Mouse (Mus musculus) brain, embryonic 18.5 days (tissue): ENCODE data around the gene Cpsf2.
"Not testable (repeated sequence)": the region's sequence is repeated elsewhere in the genome, so short reads cannot be mapped to it uniquely, and the experiment has no call there.

Source experiments
- DNase-seq: peaks from one replicate; pipeline ENCODE4 v3.0.0-alpha.2; 2012; ENCODE audit warnings: low read depth, low spot score

The Cpsf2 gene

DNA sequence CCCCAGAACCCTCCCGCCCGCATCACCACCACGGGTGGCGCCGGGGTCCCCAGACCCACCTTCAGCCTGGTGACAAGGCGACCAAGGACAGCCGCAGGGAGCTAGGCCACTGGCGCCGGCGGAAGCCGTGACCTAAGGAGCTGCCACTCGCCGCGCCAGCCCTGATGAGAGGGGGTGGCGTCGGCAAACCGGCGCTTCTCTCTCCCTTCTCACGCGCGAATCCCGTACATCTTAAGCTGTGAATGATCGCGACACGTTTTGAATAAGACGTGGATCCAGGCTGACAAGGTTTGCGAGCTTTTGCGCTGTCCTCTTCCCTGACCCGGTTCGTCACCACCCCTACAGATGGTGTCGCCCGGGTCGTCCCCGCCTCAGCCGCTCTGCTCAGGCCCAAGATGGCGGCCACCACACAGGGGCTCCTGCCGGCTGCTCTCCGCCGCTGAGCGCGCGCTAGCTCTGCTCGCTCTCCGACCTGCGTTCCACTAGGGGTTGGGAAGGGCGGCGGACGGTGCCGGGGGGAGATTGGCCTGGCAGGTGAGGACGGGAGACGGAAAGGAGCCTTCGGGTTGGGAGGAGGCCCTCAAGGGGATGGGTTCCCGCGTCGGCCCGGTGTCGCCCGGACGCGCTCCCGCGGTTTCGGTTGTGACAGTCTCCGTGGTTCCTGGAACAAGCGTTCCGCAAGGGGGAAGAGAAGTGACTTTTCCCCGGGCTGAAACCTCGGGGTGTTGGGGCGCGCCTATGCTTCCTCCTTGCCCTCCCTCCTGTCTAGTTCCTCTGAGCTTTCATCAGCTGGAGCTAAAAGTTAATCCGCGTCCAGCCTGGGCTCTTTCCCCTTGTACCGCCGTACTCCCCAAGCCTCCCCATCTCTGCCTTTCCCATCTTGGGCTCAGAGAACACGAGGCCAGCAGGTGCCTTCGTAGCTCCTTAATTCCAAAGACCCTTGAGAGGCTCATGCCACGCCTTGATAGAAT, at the start of gene Cpsf2:
Gene Cpsf2 (plus strand): TSS at position 388 of the 971 bp plus-strand sequence.
- DNase-seq = peak; percentile 71

DNA sequence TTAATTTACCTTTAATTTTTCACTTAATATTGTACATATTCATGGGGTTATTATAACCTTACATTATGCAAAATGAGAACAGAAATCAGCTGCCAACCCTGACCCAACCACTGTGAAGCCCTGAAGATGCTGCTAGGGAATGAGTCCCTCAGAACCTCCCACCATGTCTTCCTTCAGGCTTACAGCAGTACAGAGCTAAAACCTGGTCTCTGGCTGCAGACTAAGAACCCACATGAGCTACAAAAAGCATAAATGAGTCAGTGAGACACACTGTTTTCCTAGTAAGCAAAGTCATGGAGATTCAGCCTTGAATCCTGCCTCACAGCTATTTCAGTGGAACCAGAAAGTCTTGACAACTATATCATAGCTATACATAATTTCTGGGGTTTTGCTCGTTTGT, 47.4 kb upstream of the Cpsf2 start:
- DNase-seq = no peak

- DNase-seq = no peak
Observed at GRCm38 (mm10) chr12:101935223-101935622, 40.6 kb upstream of the Cpsf2 start.

GRCm38 (mm10) chr12:101937572-101937971, 38.2 kb upstream of the Cpsf2 start:
- DNase-seq = no peak

- no peak for DNase-seq
Observed at GRCm38 (mm10) chr12:101947986-101948385, 27.8 kb upstream of the Cpsf2 start.

- DNase-seq = no peak
Observed at GRCm38 (mm10) chr12:101948801-101949200, 27.0 kb upstream of the Cpsf2 start.

DNA sequence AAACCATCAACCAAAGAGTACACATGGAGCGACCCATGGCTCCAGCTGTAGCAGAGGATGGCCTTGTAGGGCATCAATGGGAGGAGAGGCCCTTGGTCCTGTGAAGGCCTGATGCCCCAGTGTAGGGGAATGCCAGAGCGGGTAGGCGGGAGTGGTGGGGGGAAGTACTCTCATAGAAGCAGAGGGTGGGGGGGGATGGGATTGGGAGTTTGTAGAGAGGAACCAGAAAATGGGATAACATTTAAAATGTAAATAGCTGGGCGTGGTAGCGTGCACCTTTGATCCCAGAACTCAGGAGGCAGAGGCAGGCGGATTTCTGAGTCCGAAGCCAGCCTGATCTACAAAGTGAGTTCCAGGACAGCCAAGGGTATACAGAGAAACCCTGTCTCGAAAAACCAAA, 20.0 kb upstream of the Cpsf2 start:
- not testable (repeated sequence) for DNase-seq

- DNase-seq = no peak
Observed at GRCm38 (mm10) chr12:101957079-101957941, 18.5 kb upstream of the Cpsf2 start.

- peak; percentile 92 for DNase-seq
Observed at GRCm38 (mm10) chr12:101957942-101958544, 17.7 kb upstream of the Cpsf2 start, which contains the start of gene Atxn3. Gene Atxn3, minus strand, starts transcription at chr12:101958246.

GRCm38 (mm10) chr12:101958556-101958955, 17.2 kb upstream of the Cpsf2 start:
- DNase-seq = no peak

DNA sequence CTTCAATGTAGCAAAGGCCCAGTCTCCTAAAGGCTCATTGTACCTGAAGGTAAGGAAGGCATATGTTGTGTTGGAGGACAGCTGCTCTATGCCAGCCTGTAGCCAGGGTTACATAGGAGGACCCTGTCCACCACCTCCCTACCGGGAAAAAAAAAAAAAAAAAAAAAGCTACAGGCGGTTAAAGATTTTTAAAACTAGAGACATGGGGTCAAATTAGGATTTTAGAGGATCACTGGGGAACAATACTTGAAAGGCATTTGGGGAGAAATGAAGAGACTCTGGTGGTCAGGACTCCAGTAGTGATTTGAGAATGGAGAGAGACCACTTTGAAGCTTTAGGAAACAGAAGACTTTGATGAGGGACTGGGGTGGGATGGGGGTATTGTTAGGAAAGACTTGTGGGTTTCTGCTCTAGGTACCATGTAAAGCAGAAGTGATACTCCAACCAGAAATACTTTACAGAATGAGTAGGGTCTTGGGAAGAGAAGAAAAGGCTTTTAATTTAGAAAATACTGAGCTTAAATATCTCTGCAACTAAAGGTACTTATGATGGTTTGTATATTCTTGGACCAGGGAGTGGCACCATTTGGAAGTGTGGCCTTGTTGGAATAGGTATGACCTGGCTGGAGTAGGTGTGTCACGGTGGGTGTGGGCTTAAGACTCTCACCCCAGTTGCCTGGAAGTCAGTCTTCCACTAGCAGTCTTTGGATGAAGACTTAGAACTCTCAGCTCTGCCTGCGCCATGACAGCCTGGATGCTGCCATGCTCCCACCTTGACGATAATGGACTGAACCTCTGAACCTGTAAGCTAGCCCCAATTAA, 16.6 kb upstream of the Cpsf2 start:
- DNase-seq = not testable (repeated sequence)

DNA sequence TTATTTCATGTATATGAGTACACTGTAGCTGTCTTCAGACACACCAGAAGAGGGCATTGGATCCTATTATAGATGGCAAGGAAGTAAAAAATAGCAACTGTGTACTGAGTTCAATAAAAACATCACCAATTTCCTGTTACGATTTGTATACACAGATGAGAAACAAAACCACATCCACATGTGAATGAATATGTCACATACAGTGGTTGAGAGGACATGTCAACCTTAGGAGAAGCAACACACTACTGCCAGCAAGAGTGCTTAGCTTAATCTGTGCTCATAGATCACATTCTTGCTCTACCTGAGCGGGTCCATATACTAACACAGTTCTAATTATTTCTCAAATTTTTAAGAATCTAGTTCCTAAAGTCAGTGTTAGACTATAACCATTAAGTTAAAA, 4.5 kb upstream of the Cpsf2 start:
- no peak for DNase-seq

- DNase-seq = no peak
Observed at GRCm38 (mm10) chr12:101972230-101972629, 3.6 kb upstream of the Cpsf2 start.

- DNase-seq = no peak
Observed at GRCm38 (mm10) chr12:101974571-101974970, 1.2 kb upstream of the Cpsf2 start.

DNA sequence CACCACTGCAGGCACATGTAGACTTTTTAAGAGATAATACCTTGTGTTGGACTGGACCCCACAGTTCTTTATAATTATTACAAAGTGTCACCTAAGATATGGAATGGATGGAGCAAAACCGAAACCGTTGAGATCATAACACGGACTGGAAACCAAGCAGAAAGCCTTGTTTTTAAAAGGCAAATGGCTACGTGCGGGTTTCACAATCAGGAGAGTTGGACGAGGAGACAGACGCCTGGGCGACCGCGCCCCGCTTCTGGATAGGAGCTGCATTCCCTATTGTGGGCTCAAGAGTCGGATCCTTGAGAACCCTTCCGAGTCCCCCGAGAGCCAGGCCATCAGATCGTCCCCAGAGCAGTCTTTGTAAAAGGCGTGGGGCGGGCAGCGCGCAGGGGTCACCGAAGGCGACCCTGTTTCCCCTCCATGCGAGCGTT, 604 bp upstream of the Cpsf2 start:
- DNase-seq = peak; percentile 28

DNA sequence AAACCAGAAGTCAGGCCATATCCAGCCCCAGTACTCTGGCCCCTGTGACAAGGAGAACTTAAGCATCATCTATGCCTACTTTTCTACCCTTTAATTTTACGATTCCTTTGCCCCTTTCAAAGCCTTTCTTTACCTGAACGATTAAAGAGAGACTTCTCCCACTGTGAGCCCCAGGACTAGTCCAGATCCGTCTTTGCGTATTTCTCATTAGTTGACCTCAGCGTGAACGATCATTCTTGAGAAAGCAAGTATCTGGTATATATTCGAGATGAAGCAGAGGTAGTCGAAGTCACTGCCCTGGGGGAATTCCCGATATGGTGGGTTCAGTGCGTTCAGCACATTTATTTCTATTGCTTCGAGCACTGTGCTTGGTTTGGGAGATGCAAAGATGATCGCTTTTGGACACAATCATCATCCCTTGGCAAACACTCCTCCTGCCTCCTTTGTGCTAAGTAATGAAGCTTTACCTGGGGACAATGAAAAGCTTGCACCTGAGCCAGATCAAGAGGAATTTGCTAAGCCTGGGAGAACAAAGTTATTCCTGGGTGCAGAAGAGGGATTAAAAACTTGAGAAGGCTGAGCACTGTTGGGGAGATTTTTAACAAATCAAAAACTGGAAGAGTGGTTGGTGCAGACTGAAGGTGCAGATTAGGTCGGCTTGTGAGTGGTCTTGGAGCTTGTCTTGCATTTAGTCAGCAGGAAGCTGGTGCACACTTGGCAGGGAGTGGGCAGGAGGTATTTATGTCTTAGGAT, 1.0 kb downstream of the Cpsf2 start:
- DNase-seq = no peak

- no peak for DNase-seq
Observed at GRCm38 (mm10) chr12:101977404-101977915, 1.7 kb downstream of the Cpsf2 start.

DNA sequence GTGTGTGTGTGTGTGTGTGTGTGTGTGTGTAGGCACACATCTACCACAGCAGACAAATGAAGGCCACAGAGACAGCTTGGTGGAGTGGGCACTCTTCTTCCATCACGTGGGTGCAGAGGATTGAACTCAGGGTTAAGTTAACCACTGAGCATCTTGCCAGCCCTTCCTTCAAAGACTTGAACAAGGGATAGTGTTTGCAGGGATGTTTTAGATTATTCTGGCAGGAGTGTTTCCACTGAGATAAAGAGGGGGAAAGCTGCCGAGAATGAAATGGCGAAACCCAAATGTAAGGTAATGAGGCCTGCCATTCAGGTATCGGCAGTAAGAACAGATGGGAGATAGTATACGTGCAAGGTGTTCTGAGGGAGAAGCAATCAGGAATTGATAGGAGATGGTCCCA, 2.4 kb downstream of the Cpsf2 start:
- DNase-seq = no peak

DNA sequence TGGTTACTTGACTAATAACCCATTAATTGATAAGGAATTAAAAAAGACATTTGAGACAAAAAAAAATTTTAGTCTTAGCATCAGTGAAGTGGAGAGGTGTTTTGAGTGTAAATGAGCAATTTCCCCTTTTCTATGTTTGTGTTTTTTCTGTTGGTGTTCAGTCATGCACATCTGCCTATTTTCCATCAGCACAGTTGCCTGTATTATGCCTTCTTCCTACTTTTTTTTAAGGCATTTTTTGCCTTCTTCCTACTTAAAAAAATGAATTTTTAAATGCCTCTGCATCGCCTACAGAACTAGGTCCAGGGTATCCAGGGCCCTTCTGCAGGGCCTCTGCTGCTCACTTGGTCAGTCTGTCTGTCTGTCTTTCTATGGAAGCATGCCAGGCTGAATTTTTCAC, 2.8 kb downstream of the Cpsf2 start:
- no peak for DNase-seq

- no peak for DNase-seq
Observed at GRCm38 (mm10) chr12:101979213-101979750, 3.5 kb downstream of the Cpsf2 start.
